ENCODE assay signal across 11 mouse cellular contexts in genomic region chr17:84420276-84420639, GRCm38 (mm10). TPM values are rescaled to one million over a fixed set of nuclear protein-coding genes. Genes with fewer than 3 reads are reported as not detected.
DNase-seq lines count a peak whose midpoint lies in the region; ATAC-seq and TF ChIP-seq lines count a peak whose summit lies in the region.
"Had no signal": no experiment of that assay in that cellular context is flagged by ENCODE, and none has a peak within 500 bp of the region (broad histone marks: within the 10 kb centered on the region; RNA-seq: fewer than 3 reads in every experiment).

No protein-coding gene starts in this region.

- peak overlapping the region; percentile 87 for H3K27ac ChIP-seq in heart, embryonic 11.5 days (ENCODE audit: low read depth, low read length)
- peak overlapping the region; percentile 39; the same call in 1 of the 2 replicates for H3K27ac ChIP-seq in limb, embryonic 11.5 days (replicated peaks; ENCODE audit: low read depth, low read length)
- H3K27ac ChIP-seq in limb, embryonic 10.5 days: no peak overlapping the region
- H3K27ac ChIP-seq in intestine, postnatal 0 days (ENCODE audit: low read depth, low read length): peak overlapping the region; percentile 37; the same call in 1 of the 2 replicates

- TF ChIP-seq CTCF in intestine, postnatal 0 days (IDR thresholded peaks at IDR 0.05; ENCODE audit: low read depth): no peak

- H3K4me1 ChIP-seq in heart, embryonic 11.5 days (ENCODE audit: control insufficient read depth, insufficient read depth, low read length): peaks cover 14% of the 10 kb centered on the region
- peaks cover 2% of the 10 kb centered on the region for H3K4me1 ChIP-seq in limb, embryonic 11.5 days (ENCODE audit: control insufficient read depth, insufficient read depth, low read length)
- peaks cover 16% of the 10 kb centered on the region for H3K4me1 ChIP-seq in limb, embryonic 10.5 days
- H3K4me1 ChIP-seq in intestine, postnatal 0 days (replicated peaks; ENCODE audit: control insufficient read depth, insufficient read depth, low read length): no peaks in the 10 kb centered on the region

- H3K9ac ChIP-seq in heart, embryonic 11.5 days (ENCODE audit: low read depth, low read length): peak overlapping the region; percentile 52; the same call in 1 of the 2 replicates
- no peak overlapping the region for H3K9ac ChIP-seq in limb, embryonic 11.5 days (ENCODE audit: low read length)
- H3K9ac ChIP-seq in intestine, postnatal 0 days (ENCODE audit: low read depth, low read length): no peak overlapping the region

- no peaks in the 10 kb centered on the region for H3K27me3 ChIP-seq in heart, embryonic 11.5 days (ENCODE audit: control insufficient read depth, insufficient read depth, low read length)
- no peaks in the 10 kb centered on the region for H3K27me3 ChIP-seq in limb, embryonic 11.5 days (ENCODE audit: control insufficient read depth, insufficient read depth, low read length)
- H3K27me3 ChIP-seq in limb, embryonic 10.5 days (ENCODE audit: low read depth, poor library complexity, severe bottlenecking): no peaks in the 10 kb centered on the region
- no peaks in the 10 kb centered on the region for H3K27me3 ChIP-seq in intestine, postnatal 0 days (replicated peaks; ENCODE audit: control insufficient read depth, insufficient read depth, low read length)

- H3K4me2 ChIP-seq in heart, embryonic 11.5 days: peak overlapping the region; percentile 29; the same call in 1 of the 2 replicates
- no peak overlapping the region for H3K4me2 ChIP-seq in limb, embryonic 11.5 days (ENCODE audit: low read depth, severe bottlenecking)
- no peak overlapping the region for H3K4me2 ChIP-seq in intestine, postnatal 0 days (replicated peaks; ENCODE audit: low read depth)

- ATAC-seq in heart, embryonic 11.5 days (replicated peaks; ENCODE audit: insufficient number of reproducible peaks, low FRiP score, low TSS enrichment): no peak
- no peak for ATAC-seq in limb, embryonic 11.5 days (ENCODE audit: insufficient number of reproducible peaks, low FRiP score, low TSS enrichment, low read depth)
- peak; percentile 42 for ATAC-seq in CD4-positive, CD25-positive, alpha-beta regulatory T cell, adult 4 months
- no peak for ATAC-seq in intestine, postnatal 0 days
- ATAC-seq: midbrain, embryonic 16.5 days had no signal

- no peaks in the 10 kb centered on the region for H3K9me3 ChIP-seq in heart, embryonic 11.5 days (replicated peaks; ENCODE audit: control insufficient read depth, low read length)
- no peaks in the 10 kb centered on the region for H3K9me3 ChIP-seq in limb, embryonic 11.5 days (ENCODE audit: control insufficient read depth, low read length)
- no peaks in the 10 kb centered on the region for H3K9me3 ChIP-seq in limb, embryonic 10.5 days (replicated peaks)
- no peaks in the 10 kb centered on the region for H3K9me3 ChIP-seq in intestine, postnatal 0 days (ENCODE audit: control insufficient read depth)

- no peak for DNase-seq in heart, adult 11 months
- DNase-seq in limb, embryonic 11.5 days (ENCODE audit: low spot score): no peak
- DNase-seq in limb, embryonic 10.5 days (ENCODE audit: low spot score): no peak
- DNase-seq in right cerebral cortex, postnatal 4 days: no peak
- DNase-seq in cerebellum, adult 8-10 months: no peak
- DNase-seq: cerebellum, adult 9-10 months; kidney, adult 11 months had no signal

- WGBS in heart, embryonic 11.5 days (ENCODE audit: insufficient replicate concordance): 52% methylated on average over 3 of the region's 3 CpGs
- 89% methylated on average over 3 of the region's 3 CpGs for WGBS in limb, embryonic 11.5 days
- WGBS in limb, embryonic 10.5 days: 90% methylated on average over 3 of the region's 3 CpGs
- 52% methylated on average over 3 of the region's 3 CpGs for WGBS in intestine, postnatal 0 days

- peaks cover 4% of the 10 kb centered on the region; the same call in 1 of the 2 replicates for H3K36me3 ChIP-seq in heart, embryonic 11.5 days (ENCODE audit: control insufficient read depth, insufficient read depth, low read length)
- peaks cover 3% of the 10 kb centered on the region; the same call in 1 of the 2 replicates for H3K36me3 ChIP-seq in limb, embryonic 11.5 days (ENCODE audit: control insufficient read depth, insufficient read depth, low read length)
- H3K36me3 ChIP-seq in limb, embryonic 10.5 days: peaks cover 65% of the 10 kb centered on the region
- peaks cover 26% of the 10 kb centered on the region for H3K36me3 ChIP-seq in intestine, postnatal 0 days (ENCODE audit: control insufficient read depth, insufficient read depth)

- no peak overlapping the region for H3K4me3 ChIP-seq in heart, embryonic 11.5 days (ENCODE audit: low read depth, low read length)
- H3K4me3 ChIP-seq in limb, embryonic 11.5 days (ENCODE audit: low read depth, low read length): no peak overlapping the region
- no peak overlapping the region for H3K4me3 ChIP-seq in limb, embryonic 10.5 days
- H3K4me3 ChIP-seq in intestine, postnatal 0 days (ENCODE audit: low read depth, low read length): no peak overlapping the region

RNA-seq across cellular contexts. Expression of gene Thada, which starts 45.7 kb away (rescaled TPM):
- polyA plus RNA-seq in heart, embryonic 11.5 days (2014; fragmentation: Nextera tagmentation; extraction: Ambion mirVana): 7.9 and 8.9 TPM in 2 replicates
- 12.6 and 12.8 TPM in 2 replicates for polyA plus RNA-seq in limb, embryonic 11.5 days (2014; fragmentation: Nextera tagmentation; extraction: Ambion mirVana)
- polyA plus RNA-seq in limb, embryonic 10.5 days (2016; fragmentation: Nextera tagmentation; extraction: Ambion mirVana): 12.5 and 12.7 TPM in 2 replicates
- 100 to 1,000 TPM in 1 of 2 experiments, 10 to 100 TPM in 1; 83.1 to 129 TPM for polyA plus RNA-seq in CD4-positive, CD25-positive, alpha-beta regulatory T cell, adult 4 months (2017; shearing (Covaris generic))
- polyA plus RNA-seq in intestine, postnatal 0 days (2015; fragmentation: Nextera tagmentation; extraction: Ambion mirVana): 1.3 and 1.5 TPM in 2 replicates
